Mouse (Mus musculus) kidney, postnatal 0 days (tissue): ENCODE measurements around the gene Cacnb3. TPM values are rescaled to one million over a fixed set of nuclear protein-coding genes. Genes with fewer than 3 reads are reported as not detected.
"Not testable (repeated sequence)": the region's sequence is repeated elsewhere in the genome, so short reads cannot be mapped to it uniquely, and the experiment has no call there.

ENCODE experiments used
- ATAC-seq: fragments of 200-750 bp; cut with Nextera tagmentation; replicated peaks from 2 replicates; pipeline ENCODE4 v1.8.0; 2017; ENCODE audit warnings: low read depth, moderate number of reproducible peaks, moderate TSS enrichment, moderate library complexity; ENCODE audit not compliant: low FRiP score
- DNase-seq: peaks from one replicate; pipeline ENCODE4 v3.0.0-alpha.2; 2016; ENCODE audit warnings: low spot score
- H3K27ac ChIP-seq: fragments of 300-500 bp; sonication (generic); 2 replicates; pipeline ENCODE4 v1.5.1; 2014; ENCODE audit warnings: mild to moderate bottlenecking
- H3K27me3 ChIP-seq: fragments of 300-500 bp; sonication (generic); 2 replicates; pipeline ENCODE4 v1.6.1; 2014; ENCODE audit warnings: low read length, mixed read lengths; ENCODE audit not compliant: insufficient read depth
- H3K36me3 ChIP-seq: fragments of 300-500 bp; sonication (generic); 2 replicates; pipeline ENCODE4 v1.6.1; 2014; ENCODE audit warnings: low read length, mixed read lengths; ENCODE audit not compliant: insufficient read depth
- H3K4me1 ChIP-seq: fragments of 300-500 bp; sonication (generic); replicated peaks from 2 replicates; pipeline ENCODE4 v1.6.1; 2014; ENCODE audit warnings: antibody characterized with exemption, low read length, mixed read lengths; ENCODE audit not compliant: insufficient read depth
- H3K4me2 ChIP-seq: fragments of 300-500 bp; sonication (generic); 2 replicates; pipeline ENCODE4 v1.6.1; 2014; ENCODE audit warnings: mild to moderate bottlenecking, low read length, moderate library complexity, mixed read lengths
- H3K4me3 ChIP-seq: fragments of 300-500 bp; sonication (generic); replicated peaks from 2 replicates; pipeline ENCODE4 v1.5.1; 2014; ENCODE audit warnings: low read depth, low read length
- H3K9ac ChIP-seq: fragments of 300-500 bp; sonication (generic); 2 replicates; pipeline ENCODE4 v1.6.1; 2014; ENCODE audit warnings: low read depth, low read length
- H3K9me3 ChIP-seq: fragments of 300-500 bp; sonication (generic); replicated peaks from 2 replicates; pipeline ENCODE4 v1.6.1; 2016; ENCODE audit warnings: low read length, inconsistent platforms, mixed read lengths
- CTCF ChIP-seq: IDR thresholded peaks from 2 replicates; pipeline ENCODE4 v1.5.1; 2016; ENCODE audit warnings: antibody characterized with exemption, low read depth, mild to moderate bottlenecking, moderate library complexity
- WGBS: fragments of 180-500 bp; shearing (Covaris S2); extraction: QIAGEN DNeasy Blood & Tissue Kit; methylation state at CpG from one replicate; pipeline ENCODE4 v1.1.7; 2014; 5-methylcytosine and 5-hydroxymethylcytosine counted together
- polyA plus RNA-seq: library from polyadenylated mRNA; unstranded; fragments of >200 nt; fragmentation: Nextera tagmentation; extraction: Ambion mirVana; gene quantifications from 2 replicates; pipeline ENCODE4 v1.2.1, GENCODE M21; 2015

Gene Cacnb3
- polyA plus RNA-seq, result 19.8 and 22.4 TPM in 2 replicates

DNA sequence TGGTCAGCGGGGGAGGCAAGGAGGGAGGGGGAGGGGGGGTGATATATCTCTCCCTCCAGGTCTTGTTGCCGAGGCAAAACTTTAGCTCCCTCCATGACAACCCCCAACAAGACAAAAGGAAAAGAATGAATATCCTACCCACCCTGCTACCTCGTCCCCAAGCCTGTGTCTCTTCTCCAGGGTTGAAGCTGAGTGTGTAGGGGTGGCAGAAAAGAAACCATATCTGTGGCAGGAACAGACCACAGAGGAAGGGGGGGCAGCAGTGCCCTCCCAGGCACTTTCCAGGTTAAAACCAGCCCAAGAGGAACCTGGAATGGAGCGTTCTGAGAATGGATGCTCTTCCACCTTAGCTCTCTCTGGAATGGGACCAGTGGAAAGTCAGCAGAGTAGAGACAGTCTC lies at the start of gene Cacnb3:
Gene Cacnb3 (plus strand): TSS at position 301 of the 400 bp plus-strand sequence.
- Histone ChIP-seq H3K9me3 (no peaks in the 10 kb centered on the region), H3K27ac (no peak within 1 kb of the TSS), H3K4me1 (peaks cover 28% of the 10 kb centered on the region), H3K9ac (0 out of 2 replicates have a peak within 1 kb of the TSS, but pooled peaks have one; percentile 44), H3K4me3 (peak within 1 kb of the TSS; percentile 37), H3K27me3 (0 out of 2 replicates have a peak, but pooled peaks cover under 1% of the 10 kb centered on the region), H3K4me2 (peak within 1 kb of the TSS; percentile 85), H3K36me3 (no peaks in the 10 kb centered on the region)
- DNase-seq, result no peak
- ATAC-seq, result no peak
- no peak for TF ChIP-seq CTCF
- 35% methylated on average over 4 of the region's 4 CpGs for WGBS

DNA sequence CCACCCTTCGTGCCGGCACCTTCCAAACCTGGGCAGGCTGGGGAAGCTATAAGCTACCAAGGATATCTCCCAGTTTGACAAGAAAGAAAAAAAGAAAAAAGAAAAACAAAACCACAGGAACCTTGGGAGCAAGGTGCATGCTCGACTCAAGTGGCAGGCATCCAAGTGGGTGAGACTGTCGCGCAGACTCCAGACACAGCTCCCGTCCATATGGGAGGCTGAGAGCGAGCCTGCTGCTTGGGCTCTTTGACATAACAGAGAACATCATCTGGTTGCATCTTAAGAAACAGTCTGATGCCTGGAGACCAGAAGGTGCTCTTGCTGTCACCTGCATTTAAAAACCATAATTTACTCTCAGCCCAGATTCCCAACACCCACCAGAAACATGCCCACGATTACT lies 48.2 kb upstream of the Cacnb3 start:
- no peaks in the 10 kb centered on the region for H3K4me1 ChIP-seq

DNA sequence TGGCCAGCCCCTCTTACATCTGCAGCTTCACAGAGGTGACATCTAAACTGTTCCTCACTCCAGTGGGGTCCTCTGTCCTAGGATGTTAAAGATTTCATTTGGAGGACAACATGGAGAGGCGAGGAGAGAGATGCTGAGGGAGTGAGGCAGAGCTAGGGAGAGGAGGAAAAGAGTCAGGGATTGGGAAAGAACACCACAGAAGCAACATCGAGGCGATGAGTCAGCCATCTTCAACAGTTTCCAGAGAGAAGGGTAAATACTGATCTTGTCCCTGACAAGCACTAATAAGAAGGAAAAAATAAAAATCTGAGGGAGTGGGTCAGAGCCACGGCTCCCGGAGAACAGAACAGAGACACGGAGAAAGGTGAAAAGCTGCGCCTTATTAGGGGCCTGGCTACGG lies 47.6 kb upstream of the Cacnb3 start:
- TF ChIP-seq CTCF, result no peak
- Histone ChIP-seq H3K36me3 (no peaks in the 10 kb centered on the region), H3K9me3 (no peaks in the 10 kb centered on the region), H3K9ac (no peak overlapping the region), H3K4me3 (no peak overlapping the region), H3K27me3 (no peaks in the 10 kb centered on the region), H3K27ac (no peak overlapping the region), H3K4me2 (no peak overlapping the region), H3K4me1 (no peaks in the 10 kb centered on the region)
- DNase-seq (no peak), ATAC-seq (no peak)
- WGBS, result 69% methylated on average over 8 of the region's 8 CpGs

More for the DNA sequence above, 48.2 kb upstream of the Cacnb3 start:
- ATAC-seq (no peak), DNase-seq (no peak)
- no peaks in the 10 kb centered on the region for H3K36me3 ChIP-seq
- H3K27ac ChIP-seq, result no peak overlapping the region
- H3K4me2 ChIP-seq, result no peak overlapping the region
- H3K9ac ChIP-seq, result no peak overlapping the region
- H3K4me3 ChIP-seq, result no peak overlapping the region
- no peak for TF ChIP-seq CTCF
- no peaks in the 10 kb centered on the region for H3K27me3 ChIP-seq
- 66% methylated on average over 8 of the region's 8 CpGs for WGBS
- H3K9me3 ChIP-seq, result no peaks in the 10 kb centered on the region

DNA sequence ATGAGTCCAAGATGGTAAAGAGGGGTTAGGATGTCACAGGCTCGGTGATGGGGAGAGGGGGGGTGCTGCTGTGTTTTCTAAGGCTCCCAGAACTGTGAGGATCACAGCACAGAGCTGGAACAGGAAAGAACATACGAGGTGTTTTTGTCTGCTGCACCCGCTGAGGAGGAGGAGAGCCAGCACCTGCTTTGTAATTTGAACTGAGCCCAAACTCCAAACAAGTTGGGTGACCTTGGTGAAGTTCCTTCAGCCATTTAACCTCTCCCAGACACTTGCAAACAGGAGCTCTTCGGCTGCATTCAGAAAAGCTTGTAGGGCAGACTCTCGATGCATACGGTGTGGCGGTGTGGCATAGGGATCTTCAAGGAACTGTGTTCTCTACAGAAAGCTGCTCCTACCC lies 45.2 kb upstream of the Cacnb3 start:
- DNase-seq (no peak), ATAC-seq (no peak)
- Histone ChIP-seq H3K27ac (peak overlapping the region; percentile 55; the same call in 1 of the 2 replicates), H3K9me3 (no peaks in the 10 kb centered on the region), H3K4me1 (no peaks in the 10 kb centered on the region), H3K36me3 (0 out of 2 replicates have a peak, but pooled peaks cover 10% of the 10 kb centered on the region), H3K9ac (no peak overlapping the region), H3K4me2 (no peak overlapping the region), H3K4me3 (no peak overlapping the region), H3K27me3 (no peaks in the 10 kb centered on the region)
- 26% methylated on average over 7 of the region's 7 CpGs for WGBS
- TF ChIP-seq CTCF, result no peak

DNA sequence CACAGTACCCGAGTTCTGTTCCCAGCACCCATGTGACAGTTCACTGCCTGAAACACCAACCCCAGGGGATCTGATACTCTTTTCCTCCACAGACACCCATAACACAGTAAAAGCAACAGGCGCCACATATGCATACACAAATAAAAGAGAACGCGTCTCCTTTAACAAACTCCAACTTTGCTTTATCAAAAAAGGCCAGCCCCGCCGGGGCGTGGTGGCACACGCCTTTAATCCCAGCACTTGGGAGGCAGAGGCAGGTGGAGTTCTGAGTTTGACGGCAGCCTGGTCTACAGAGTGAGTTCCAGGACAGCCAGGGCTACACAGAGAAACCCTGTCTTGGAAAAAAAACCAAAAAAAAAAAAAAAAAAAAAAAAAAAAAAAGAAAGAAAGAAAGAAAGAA lies 44.5 kb upstream of the Cacnb3 start:
- not testable (repeated sequence) for ATAC-seq, H3K4me3 ChIP-seq, H3K27ac ChIP-seq, H3K4me1 ChIP-seq, H3K9me3 ChIP-seq, H3K9ac ChIP-seq, H3K27me3 ChIP-seq, DNase-seq, H3K4me2 ChIP-seq
- peaks cover 17% of the 10 kb centered on the region for H3K36me3 ChIP-seq
- 78% methylated on average over 9 of the region's 9 CpGs for WGBS

DNA sequence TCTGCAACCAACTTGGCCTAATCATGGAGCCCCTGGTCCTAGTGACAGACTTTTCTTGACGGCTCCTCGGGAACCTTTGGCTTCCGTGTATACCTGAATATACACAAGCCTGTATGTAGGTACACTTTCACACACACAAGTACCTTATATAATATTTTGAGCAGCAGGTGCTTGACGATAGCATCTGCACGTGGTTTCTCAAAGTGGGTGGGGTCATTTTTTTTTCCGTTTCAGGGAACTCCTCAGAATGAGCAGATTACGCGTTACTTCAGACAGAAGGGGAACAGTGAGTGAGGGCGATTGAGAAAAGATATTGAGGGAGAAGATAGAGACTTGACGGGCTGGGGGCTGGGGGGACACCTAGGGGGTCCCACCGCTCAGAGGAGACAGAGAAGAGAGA lies 42.9 kb upstream of the Cacnb3 start:
- no peaks in the 10 kb centered on the region for H3K4me1 ChIP-seq
- H3K27me3 ChIP-seq, result no peaks in the 10 kb centered on the region
- ATAC-seq, result no peak
- H3K4me2 ChIP-seq, result no peak overlapping the region
- no peak overlapping the region for H3K9ac ChIP-seq
- peaks cover 31% of the 10 kb centered on the region for H3K36me3 ChIP-seq
- no peak for TF ChIP-seq CTCF
- no peaks in the 10 kb centered on the region for H3K9me3 ChIP-seq
- H3K4me3 ChIP-seq, result no peak overlapping the region
- DNase-seq, result no peak
- H3K27ac ChIP-seq, result no peak overlapping the region
- 88% methylated on average over 11 of the region's 11 CpGs for WGBS
